Mouse (Mus musculus) spleen, postnatal 36 days (tissue): ENCODE measurements around the gene Mrps18a.
A peak's percentile ranks its signal among the peaks of the same experiment; 100 is the strongest.

Experiments
- DNase-seq, 2 experiments: peaks; one replicate each; pipeline ENCODE4 v3.0.0; 2022; ENCODE audit warnings: low spot score in 2 of 2, mixed read lengths in 1 of 2

Mrps18a gene

DNA sequence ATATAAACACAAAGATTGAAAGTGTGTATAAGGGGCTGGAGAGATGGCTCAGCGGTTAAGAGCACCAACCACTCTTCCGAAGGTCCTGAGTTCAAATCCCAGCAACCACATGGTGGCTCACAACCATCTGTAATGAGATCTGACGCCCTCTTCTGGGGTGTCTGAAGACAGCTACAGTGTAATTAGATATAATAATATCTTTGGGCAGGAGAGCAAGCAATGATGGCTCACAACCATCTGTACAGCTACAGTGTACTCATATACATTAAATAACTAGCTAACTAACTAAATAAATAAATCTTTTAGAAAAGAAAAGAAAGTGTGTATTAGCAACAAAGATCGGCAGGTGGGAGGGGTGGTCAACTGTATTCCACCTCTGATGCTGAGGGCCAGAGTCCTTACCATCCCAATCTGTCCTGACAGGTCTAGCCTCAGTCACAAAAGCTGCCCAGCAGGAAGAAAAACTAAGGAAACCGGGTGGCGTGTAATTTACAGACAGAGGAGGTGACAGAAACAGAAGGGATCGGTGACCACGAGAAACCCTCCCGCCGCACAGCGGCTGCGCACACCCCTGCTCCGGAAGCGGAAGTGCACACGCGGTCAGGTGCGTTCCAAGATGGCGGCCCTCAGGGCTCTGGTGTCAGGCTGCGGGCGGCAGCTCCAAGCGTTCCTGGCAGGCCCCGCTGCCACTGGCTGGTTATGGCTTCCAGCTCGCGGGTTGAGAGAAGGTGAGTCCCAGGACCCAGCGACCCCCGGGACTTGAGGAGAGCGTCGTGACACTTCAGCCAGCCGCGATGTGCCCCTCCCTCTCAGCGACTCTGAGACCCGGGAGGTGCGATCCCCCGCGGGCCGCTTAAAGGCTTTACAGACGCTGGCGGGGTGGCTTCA, at the start of gene Mrps18a:
Gene Mrps18a, plus strand, starts transcription at position 585 of the 888 bp plus-strand sequence.
- DNase-seq = peak; percentile 78 to 82

DNA sequence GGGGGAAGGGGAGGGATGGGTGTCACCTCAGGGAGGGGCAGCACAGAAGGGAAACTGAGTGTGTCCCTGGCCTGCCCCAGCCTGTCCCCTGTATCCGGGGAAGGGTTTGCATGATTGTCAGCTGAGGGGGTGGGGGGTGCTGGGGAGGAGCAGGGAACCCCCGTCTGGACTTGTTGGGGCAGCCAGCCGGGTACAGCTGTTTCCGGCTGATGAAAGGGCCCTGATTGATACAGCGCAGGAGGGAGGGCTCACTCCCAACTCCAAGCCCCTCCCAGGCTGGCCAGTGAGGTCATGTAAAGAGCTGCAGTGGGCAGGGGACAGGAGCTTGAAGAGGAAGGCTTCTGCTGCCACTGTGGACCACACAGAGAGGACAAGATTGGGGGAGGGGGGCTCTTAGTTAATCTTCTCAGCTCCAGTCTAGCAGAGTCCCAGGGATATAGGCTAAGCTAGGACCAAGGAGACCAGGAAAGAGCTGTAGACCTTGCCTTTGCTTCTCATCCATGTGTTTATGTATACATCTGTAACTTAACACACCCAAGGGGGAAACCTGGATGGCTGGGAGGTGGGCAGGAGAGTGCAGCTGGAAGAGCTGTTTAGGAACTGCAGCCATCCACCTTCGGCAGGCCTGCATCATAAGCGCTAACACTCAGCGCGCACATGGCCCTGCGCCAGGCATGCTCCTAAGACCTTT, 47.4 kb upstream of the Mrps18a start:
- DNase-seq = no peak

DNA sequence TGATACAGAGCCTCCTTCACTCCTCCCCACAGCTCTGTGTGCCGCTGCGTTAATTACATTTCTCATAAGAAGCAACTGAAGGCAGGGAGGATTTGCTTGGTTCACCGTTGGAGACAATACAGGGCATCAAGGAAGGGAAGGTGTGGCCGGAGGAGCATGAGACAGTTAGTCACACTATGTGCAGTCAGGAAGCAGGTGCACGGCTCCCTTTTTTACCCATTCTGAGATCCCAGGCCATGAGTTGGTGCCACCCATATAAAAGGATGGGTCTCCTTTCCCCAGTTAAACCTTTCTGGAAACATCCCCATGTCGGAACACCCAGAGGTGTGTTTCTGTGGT, 46.8 kb upstream of the Mrps18a start:
- no peak for DNase-seq

DNA sequence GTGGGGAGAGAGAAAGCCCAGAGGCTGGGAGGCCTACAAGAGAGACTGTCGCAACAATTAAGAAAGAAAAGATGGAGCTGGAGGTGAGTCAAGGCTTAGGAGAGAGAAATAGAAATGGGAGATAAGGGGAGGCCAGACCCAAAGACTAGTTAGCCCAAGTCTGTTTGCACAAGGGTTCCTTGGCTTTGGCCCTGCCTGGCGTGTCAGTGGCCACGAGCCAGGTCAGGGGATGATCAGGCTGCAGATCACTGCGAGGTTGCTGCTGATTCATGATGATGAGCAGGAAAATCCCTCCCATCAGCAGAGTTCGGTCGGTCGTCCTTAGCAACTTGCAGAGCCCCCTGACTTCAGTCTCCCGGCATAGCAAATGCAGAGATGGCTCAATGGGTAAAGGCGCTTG, 40.7 kb upstream of the Mrps18a start:
- no peak for DNase-seq

- no peak for DNase-seq
Observed at GRCm38 (mm10) chr17:46071531-46071930, 39.3 kb upstream of the Mrps18a start.

DNA sequence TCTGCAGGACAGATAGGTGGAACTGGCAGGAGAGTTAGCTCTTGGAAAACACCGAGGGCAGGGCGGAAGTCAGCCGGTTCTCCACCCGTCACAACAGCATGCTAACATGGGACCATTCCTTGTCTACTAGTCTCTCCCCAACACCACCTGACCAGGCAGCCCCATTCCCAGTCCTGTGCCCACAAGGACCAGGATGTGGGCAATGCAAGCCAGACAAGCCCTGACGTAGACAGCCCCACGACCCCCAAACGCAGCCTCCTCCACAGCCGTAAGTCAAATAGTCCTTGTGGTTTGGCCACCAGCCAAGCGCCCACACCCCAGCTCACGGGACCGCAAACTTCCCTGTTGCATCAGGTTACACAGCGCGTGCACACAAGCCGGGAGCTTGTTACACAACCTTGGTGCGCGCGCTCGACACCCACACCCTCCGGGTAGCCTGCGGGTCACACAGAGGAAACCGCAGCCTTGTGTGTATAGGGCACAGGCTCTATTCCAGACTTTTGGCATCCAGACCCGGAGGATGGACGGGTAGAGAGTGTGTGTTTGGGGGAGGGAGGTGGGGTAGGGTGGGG, 37.0 kb upstream of the Mrps18a start:
- peak; percentile 85 to 89 for DNase-seq

GRCm38 (mm10) chr17:46074398-46075115, 36.2 kb upstream of the Mrps18a start:
- no peak for DNase-seq

DNA sequence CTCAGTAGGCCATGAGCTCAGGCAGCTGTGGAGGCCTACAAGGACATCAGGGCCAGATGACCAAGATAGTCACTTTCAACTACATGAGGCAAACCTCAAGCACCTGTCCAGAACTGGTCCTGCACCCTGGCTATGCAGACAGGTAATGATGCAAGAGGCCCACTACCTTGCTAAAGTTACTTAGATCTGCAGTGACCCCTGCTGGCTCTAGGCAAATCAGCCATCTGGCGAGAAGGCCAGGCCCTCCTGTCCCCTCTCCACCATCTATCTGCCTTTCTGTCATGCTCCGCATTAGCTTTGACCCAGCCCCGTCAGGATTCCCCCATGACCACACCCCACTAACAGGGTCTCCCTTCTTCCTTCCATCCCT, 35.7 kb upstream of the Mrps18a start:
- DNase-seq = peak; percentile 46 to 49

DNA sequence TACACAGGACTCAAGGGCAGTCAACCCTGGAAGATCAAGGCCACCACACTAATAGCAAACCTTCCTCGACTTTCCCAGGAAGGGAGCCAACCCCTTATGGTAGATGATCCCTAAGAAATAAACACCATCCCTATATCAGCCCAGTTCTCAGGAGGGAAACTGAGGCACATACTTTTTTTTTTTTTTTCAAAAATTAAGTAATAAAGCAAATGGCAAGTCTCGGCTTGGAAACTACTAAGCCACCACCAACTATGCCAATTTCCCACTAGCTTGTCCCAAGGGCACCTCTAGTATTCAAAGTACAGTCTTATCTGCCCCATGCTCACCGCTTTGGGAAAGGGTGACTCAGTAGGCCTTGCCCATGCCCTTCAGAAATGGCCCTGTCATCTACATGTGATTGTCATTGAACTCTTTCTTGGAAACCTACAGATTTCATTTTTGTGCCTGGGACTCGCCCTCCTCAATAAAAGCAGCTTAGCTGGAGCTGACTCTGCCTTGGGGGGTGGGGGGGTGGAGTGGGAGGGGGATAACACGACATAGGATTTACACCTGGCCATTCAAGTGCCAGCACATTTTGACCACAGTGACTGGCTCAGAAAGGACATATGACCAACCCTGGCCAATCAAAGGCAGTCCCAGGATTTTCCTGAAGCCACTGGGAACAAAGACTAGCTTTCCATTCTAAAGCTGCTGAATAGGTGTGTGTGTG, 35.1 kb upstream of the Mrps18a start:
- no peak for DNase-seq

GRCm38 (mm10) chr17:46076260-46076551, 34.6 kb upstream of the Mrps18a start:
- DNase-seq = no peak

GRCm38 (mm10) chr17:46077921-46078534, 32.8 kb upstream of the Mrps18a start:
- DNase-seq = no peak

DNA sequence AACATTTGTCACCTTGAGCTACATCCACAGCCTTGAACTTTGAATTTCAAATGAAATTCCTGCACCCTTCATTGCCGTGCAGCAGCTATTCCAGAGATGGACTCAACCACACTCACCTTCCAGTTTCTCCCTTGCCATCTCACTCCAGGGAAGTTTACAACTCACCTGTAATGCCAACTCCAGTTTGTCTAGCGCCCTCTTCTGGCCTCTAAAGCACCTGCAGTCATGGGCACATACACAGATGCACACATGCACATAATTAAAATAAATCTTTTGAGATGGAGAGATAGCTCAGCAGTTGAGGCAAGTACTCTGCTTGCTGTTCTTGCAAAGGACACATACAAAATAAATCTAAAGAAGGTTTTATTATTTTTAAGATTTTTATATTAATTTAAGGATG, 31.7 kb upstream of the Mrps18a start:
- no peak for DNase-seq

DNA sequence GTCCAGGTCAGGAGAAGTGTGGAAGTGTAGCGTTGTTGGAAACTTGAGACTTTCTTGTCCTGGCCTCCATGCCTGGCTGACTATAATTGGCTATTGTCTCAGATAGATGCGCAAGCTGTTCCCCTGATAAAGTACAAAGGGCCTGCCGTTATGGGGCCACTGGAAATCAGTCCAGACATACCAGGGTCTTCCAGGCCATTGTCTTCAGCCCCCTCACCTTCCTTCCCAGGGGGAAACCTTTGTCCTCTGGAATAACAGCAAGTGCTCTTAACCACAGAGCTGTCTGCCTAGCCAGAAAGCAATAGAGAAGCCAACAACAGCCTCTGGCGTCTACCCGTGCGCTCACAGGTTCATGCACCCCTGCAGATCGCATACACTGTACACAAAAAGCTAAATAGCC, 30.4 kb upstream of the Mrps18a start:
- no peak for DNase-seq

- no peak for DNase-seq
Observed at GRCm38 (mm10) chr17:46081042-46081441, 29.7 kb upstream of the Mrps18a start.

- no peak for DNase-seq
Observed at GRCm38 (mm10) chr17:46081657-46082056, 29.1 kb upstream of the Mrps18a start.

- no peak for DNase-seq
Observed at GRCm38 (mm10) chr17:46083381-46083780, 27.4 kb upstream of the Mrps18a start.

DNA sequence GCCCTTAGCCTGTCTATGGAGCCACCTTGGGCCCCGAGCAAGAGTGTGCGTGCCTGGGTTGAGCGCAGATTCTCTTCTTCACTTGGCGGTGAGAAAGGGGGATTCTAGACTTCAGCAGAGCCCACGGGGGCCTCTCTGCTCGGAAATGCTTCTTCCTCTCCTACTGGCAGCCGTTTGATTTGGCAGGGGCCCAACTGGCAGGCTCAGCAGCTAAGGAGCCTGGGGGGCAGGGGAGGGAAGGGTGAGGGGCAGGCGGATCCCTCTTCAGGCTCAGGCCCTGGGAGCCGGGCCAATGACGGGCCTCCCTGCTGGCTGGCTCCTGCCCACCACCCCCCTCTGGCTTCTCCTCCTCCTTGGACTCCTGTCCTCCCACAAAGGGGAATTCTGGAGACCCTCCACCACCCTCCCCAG, 26.7 kb upstream of the Mrps18a start:
- peak; percentile 31 to 48 for DNase-seq

- DNase-seq = no peak
Observed at GRCm38 (mm10) chr17:46086341-46086870, 24.4 kb upstream of the Mrps18a start.

DNA sequence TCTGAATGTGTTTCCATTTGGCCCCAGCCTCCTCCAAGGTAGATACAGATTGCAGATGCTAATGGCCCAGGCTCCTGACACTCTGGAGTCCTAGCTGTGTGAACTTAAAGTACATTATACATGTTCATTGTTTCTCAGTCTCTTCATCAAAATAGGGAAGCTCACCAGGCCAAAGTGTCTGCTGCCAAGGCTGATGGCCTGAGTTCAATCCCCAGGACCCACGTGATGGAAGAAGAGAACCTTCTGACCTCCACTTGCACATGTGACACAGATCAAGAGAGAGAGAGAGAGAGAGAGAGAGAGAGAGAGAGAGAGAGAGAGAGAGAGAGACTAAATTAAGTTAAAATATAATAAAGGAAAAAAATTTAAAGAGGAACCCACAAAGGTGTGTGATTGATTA, 19.4 kb upstream of the Mrps18a start:
- DNase-seq = no peak

DNA sequence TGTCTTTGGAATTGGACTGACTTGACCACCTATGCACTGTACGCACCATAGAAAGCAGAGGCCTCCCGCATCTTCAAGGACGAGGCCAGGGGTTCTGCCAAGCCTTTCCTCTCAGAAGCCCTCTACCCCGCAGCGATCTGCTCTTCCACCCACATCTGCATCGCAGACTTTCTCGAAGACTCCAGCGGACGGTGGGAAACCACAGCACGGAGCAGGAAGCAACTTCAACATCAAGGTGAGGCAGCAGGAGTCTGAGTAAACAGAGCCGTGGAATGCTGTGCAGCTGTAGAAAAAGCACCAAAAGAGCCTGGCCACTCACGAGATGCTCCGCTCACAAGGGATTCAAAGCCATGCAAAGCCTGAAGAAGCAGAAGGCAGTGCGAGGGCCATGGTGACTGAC, 18.9 kb upstream of the Mrps18a start:
- DNase-seq = no peak

GRCm38 (mm10) chr17:46098525-46098924, 12.3 kb upstream of the Mrps18a start:
- no peak for DNase-seq
